Mouse (Mus musculus) liver, embryonic 16.5 days (tissue): Measurements from ENCODE around the gene Plek. TPM values are rescaled to one million over a fixed set of nuclear protein-coding genes. Genes with fewer than 3 reads are reported as not detected.

Experiments used
- ATAC-seq: fragments of 200-750 bp; cut with Nextera tagmentation; 2 replicates; pipeline ENCODE4 v1.8.0; 2017; ENCODE audit warnings: low read depth, mild to moderate bottlenecking, moderate number of reproducible peaks, moderate library complexity
- H3K27ac ChIP-seq: fragments of 300-500 bp; sonication (generic); 2 replicates; pipeline ENCODE4 v1.5.1; 2014; ENCODE audit warnings: mild to moderate bottlenecking, low read length
- H3K27me3 ChIP-seq: fragments of 300-500 bp; sonication (generic); 2 replicates; pipeline ENCODE4 v1.6.1; 2014; ENCODE audit warnings: low read depth, low read length, mixed read lengths; ENCODE audit not compliant: control insufficient read depth, insufficient read depth
- H3K36me3 ChIP-seq: fragments of 300-500 bp; sonication (generic); 2 replicates; pipeline ENCODE4 v1.6.1; 2014; ENCODE audit warnings: mild to moderate bottlenecking; ENCODE audit not compliant: control insufficient read depth, insufficient read depth
- H3K4me1 ChIP-seq: fragments of 300-500 bp; sonication (generic); 2 replicates; pipeline ENCODE4 v1.6.1; 2014; ENCODE audit warnings: low read depth, low read length, mixed read lengths; ENCODE audit not compliant: control insufficient read depth
- H3K4me2 ChIP-seq: fragments of 300-500 bp; sonication (generic); 2 replicates; pipeline ENCODE4 v1.6.1; 2014; ENCODE audit warnings: low read depth, low read length, mixed read lengths
- H3K4me3 ChIP-seq: fragments of 300-500 bp; sonication (generic); 2 replicates; pipeline ENCODE4 v1.5.1; 2014; ENCODE audit warnings: low read depth, mild to moderate bottlenecking, low read length
- H3K9ac ChIP-seq: fragments of 300-500 bp; sonication (generic); 2 replicates; pipeline ENCODE4 v1.6.1; 2014; ENCODE audit warnings: low read depth, low read length
- H3K9me3 ChIP-seq: fragments of 300-500 bp; sonication (generic); replicated peaks from 2 replicates; pipeline ENCODE4 v1.6.1; 2016; ENCODE audit warnings: low read length; ENCODE audit not compliant: control insufficient read depth
- WGBS: fragments of 180-500 bp; shearing (Covaris S2); extraction: QIAGEN DNeasy Blood & Tissue Kit; methylation state at CpG from one replicate; pipeline ENCODE4 v1.1.7; 2014; ENCODE audit not compliant: insufficient replicate concordance; 5-methylcytosine and 5-hydroxymethylcytosine counted together
- polyA plus RNA-seq: library from polyadenylated mRNA; unstranded; fragments of >200 nt; fragmentation: Nextera tagmentation; extraction: Ambion mirVana; gene quantifications from 2 replicates; pipeline ENCODE4 v1.2.1, GENCODE M21; 2015

The Plek gene
- polyA plus RNA-seq, 1 experiment from 2014 or later = 18.3 TPM

DNA sequence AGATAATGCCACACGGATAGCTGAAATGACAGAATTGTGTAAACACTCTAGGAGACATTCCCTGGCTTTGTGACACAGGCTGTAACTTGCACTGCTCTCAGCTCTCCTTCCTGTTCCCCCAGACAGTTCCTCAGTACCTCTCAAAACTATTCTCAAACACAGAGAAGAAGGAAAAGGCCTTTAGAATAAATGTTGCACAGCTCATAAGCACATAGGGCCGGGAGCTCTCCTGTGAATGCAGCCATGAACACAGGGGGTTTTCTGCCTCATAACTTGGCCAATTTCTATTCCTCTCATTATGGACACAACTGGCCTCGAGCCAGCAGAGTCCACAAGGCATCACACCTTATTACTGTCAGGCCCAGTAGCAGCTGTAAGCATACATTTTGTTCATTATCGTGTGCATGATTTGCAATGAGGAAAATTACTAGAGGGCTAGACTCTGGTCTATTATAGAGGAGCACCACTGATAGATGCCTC is 110.2 kb downstream of the Plek start:
- no peaks in the 10 kb centered on the region for H3K27me3 ChIP-seq
- H3K4me1 ChIP-seq = no peaks in the 10 kb centered on the region; the same call in 1 of the 2 replicates
- no peak overlapping the region for H3K9ac ChIP-seq
- no peak overlapping the region for H3K27ac ChIP-seq
- no peak overlapping the region for H3K4me3 ChIP-seq
- WGBS = 54% methylated on average over 4 of the region's 4 CpGs
- no peaks in the 10 kb centered on the region for H3K36me3 ChIP-seq
- no peak for ATAC-seq
- H3K4me2 ChIP-seq = no peak overlapping the region
- H3K9me3 ChIP-seq = no peaks in the 10 kb centered on the region

DNA sequence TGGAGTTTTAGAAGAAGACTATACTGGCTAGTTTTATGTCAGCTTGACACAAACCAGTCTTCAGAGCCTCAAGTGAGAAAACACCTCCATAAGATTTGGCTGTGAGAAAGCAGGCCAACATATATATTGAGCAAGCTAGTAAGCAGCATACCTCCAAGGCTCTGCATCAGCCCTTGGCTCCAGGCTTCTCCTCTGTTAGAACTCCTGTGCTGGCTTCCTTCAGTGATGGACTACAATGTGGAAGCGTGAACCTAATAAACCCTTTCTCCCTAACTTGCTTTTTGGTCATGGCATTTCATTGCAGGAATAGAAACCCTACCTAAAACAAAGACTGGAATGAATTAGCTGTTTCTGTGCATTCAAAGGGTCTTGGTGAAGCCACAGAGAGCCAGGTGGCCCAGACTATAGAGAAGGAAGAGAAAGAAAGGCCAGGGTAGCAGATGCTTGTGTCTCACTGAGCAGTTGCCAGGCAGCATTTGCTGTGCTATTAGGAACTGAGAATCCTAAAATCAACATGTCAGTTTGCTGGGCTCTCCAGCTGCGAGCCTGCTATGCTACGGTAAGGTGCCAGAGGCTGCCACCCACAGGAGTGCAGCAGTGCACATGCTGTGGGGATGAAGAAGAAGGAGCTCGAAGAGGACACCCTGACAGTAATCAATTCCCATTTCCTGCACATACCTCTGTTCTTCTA is 110.9 kb downstream of the Plek start:
- Histone ChIP-seq H3K4me2 (no peak overlapping the region), H3K4me3 (no peak overlapping the region), H3K27ac (no peak overlapping the region), H3K9ac (no peak overlapping the region), H3K36me3 (no peaks in the 10 kb centered on the region), H3K4me1 (no peaks in the 10 kb centered on the region; the same call in 1 of the 2 replicates), H3K27me3 (no peaks in the 10 kb centered on the region), H3K9me3 (no peaks in the 10 kb centered on the region)
- ATAC-seq = no peak
- 62% methylated on average over 4 of the region's 4 CpGs for WGBS

DNA sequence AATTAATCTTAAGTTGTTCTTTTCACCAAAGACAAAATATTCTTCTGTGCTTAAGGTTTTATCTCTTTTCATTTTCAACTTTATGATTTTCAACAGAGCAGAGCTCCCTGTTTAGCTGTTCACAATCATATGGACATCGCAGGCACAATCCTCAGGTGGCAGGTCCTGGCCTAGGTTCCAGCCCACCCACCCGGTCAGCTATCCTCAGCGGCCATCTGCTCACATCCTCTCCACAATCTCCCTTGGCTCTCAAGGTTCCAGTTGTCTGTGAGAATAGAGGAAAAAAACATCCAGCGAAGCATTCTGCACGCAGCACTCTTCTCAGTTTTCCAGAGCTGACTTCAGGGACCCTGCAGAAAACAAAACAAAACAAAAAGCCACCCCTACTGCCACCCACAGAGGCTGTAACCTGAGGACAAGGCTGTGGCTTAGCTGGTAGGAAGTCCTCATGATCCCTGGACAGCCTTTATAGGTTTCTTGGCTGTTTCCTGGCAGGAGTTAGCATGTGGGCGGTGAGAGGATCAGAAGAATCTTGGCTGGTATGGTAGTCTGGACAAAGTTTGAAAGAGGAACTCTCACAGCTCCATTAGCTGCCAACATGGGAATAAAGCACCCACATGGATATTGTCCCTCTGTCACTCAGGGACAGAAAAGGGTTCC is 116.5 kb downstream of the Plek start:
- H3K4me3 ChIP-seq = no peak overlapping the region
- H3K9me3 ChIP-seq = no peaks in the 10 kb centered on the region
- no peaks in the 10 kb centered on the region for H3K36me3 ChIP-seq
- WGBS = 72% methylated on average over 6 of the region's 6 CpGs
- ATAC-seq = no peak
- H3K9ac ChIP-seq = no peak overlapping the region
- H3K4me2 ChIP-seq = no peak overlapping the region
- H3K4me1 ChIP-seq = no peaks in the 10 kb centered on the region
- no peak overlapping the region for H3K27ac ChIP-seq
- no peaks in the 10 kb centered on the region for H3K27me3 ChIP-seq

GRCm38 (mm10) chr11:16932159-16932558 is 120.0 kb downstream of the Plek start:
- Histone ChIP-seq H3K4me1 (no peaks in the 10 kb centered on the region), H3K36me3 (no peaks in the 10 kb centered on the region), H3K9ac (no peak overlapping the region), H3K4me2 (no peak overlapping the region), H3K4me3 (no peak overlapping the region), H3K9me3 (no peaks in the 10 kb centered on the region), H3K27ac (no peak overlapping the region), H3K27me3 (no peaks in the 10 kb centered on the region)
- ATAC-seq = no peak
- WGBS = 37% methylated on average over 3 of the region's 3 CpGs

Other genes starting within 250 kb of the Plek start
- 1.5 and 1.9 TPM in 2 replicates for gene Fbxo48, start 101.0 kb downstream of the Plek start, polyA plus RNA-seq
- 2.9 and 3.0 TPM in 2 replicates for gene Cnrip1, start 795 bp downstream of the Plek start, polyA plus RNA-seq
- gene Ppp3r1, start 106.9 kb upstream of the Plek start, polyA plus RNA-seq = 25.0 and 26.6 TPM in 2 replicates
- 7.9 and 9.4 TPM in 2 replicates for gene Wdr92, start 129.7 kb upstream of the Plek start, polyA plus RNA-seq
- 21.5 and 28.5 TPM in 2 replicates for gene Pno1, start 159.2 kb upstream of the Plek start, polyA plus RNA-seq
- gene C1d, start 205.2 kb upstream of the Plek start, polyA plus RNA-seq = 34.4 and 41.2 TPM in 2 replicates